Mouse (Mus musculus): ENCODE measurements at regions not wholly inside any gene's neighbourhood (a gene's known extent, or its start where the extent isn't known, plus 50 kb on each side); places are given as distances from the start of the nearest gene placed in this dataset.
"Not testable (repeated sequence)": the region's sequence is repeated elsewhere in the genome, so short reads cannot be mapped to it uniquely, and the experiment has no call there.

- Histone ChIP-seq H3K4me2 (ENCODE audit: low read depth, low read length) (no peak overlapping the region), H3K4me1 (ENCODE audit: control insufficient read depth, insufficient read depth, low read length) (no peaks in the 10 kb centered on the region), H3K36me3 (ENCODE audit: control insufficient read depth, insufficient read depth, low read length) (no peaks in the 10 kb centered on the region), H3K27ac (ENCODE audit: low read length) (no peak overlapping the region), H3K27me3 (ENCODE audit: control insufficient read depth, insufficient read depth, low read length) (no peaks in the 10 kb centered on the region), H3K9ac (ENCODE audit: low read length) (no peak overlapping the region), H3K4me3 (replicated peaks; ENCODE audit: low read length) (no peak overlapping the region), H3K9me3 (replicated peaks; ENCODE audit: control insufficient read depth, low read length) (no peaks in the 10 kb centered on the region)
- no peak for ATAC-seq (ENCODE audit: insufficient read depth, low FRiP score)
- 73% methylated on average over 5 of the region's 5 CpGs for whole genome bisulfite sequencing
These were observed 61.6 kb downstream of the Zxdb start for GRCm38 (mm10) chrX:94785983-94786382.

GRCm38 (mm10) chrX:94788331-94788920, 64.1 kb downstream of the Zxdb start:
- H3K27ac ChIP-seq (ENCODE audit: low read length), result no peak overlapping the region
- no peak overlapping the region for H3K9ac ChIP-seq (ENCODE audit: low read length)
- no peak overlapping the region for H3K4me3 ChIP-seq (replicated peaks; ENCODE audit: low read length)
- no peaks in the 10 kb centered on the region for H3K27me3 ChIP-seq (ENCODE audit: control insufficient read depth, insufficient read depth, low read length)
- 53% methylated on average over 3 of the region's 3 CpGs for WGBS
- no peaks in the 10 kb centered on the region for H3K36me3 ChIP-seq (ENCODE audit: control insufficient read depth, insufficient read depth, low read length)
- no peak overlapping the region for H3K4me2 ChIP-seq (ENCODE audit: low read depth, low read length)
- no peaks in the 10 kb centered on the region for H3K9me3 ChIP-seq (replicated peaks; ENCODE audit: control insufficient read depth, low read length)
- no peak for ATAC-seq (ENCODE audit: insufficient read depth, low FRiP score)
- H3K4me1 ChIP-seq (ENCODE audit: control insufficient read depth, insufficient read depth, low read length), result no peaks in the 10 kb centered on the region

GRCm38 (mm10) chrX:94796845-94797244, 72.5 kb downstream of the Zxdb start:
- peak; percentile 42; the same call in 1 of the 2 replicates for ATAC-seq (ENCODE audit: insufficient read depth, low FRiP score)
- WGBS, result no CpG with 5 or more reads among the region's 37 CpGs
- H3K4me1 ChIP-seq (ENCODE audit: control insufficient read depth, insufficient read depth, low read length); H3K27ac ChIP-seq (ENCODE audit: low read length); H3K9ac ChIP-seq (ENCODE audit: low read length); H3K4me3 ChIP-seq (replicated peaks; ENCODE audit: low read length); H3K9me3 ChIP-seq (replicated peaks; ENCODE audit: control insufficient read depth, low read length); H3K27me3 ChIP-seq (ENCODE audit: control insufficient read depth, insufficient read depth, low read length); H3K36me3 ChIP-seq (ENCODE audit: control insufficient read depth, insufficient read depth, low read length); H3K4me2 ChIP-seq (ENCODE audit: low read depth, low read length): not testable (repeated sequence)

DNA sequence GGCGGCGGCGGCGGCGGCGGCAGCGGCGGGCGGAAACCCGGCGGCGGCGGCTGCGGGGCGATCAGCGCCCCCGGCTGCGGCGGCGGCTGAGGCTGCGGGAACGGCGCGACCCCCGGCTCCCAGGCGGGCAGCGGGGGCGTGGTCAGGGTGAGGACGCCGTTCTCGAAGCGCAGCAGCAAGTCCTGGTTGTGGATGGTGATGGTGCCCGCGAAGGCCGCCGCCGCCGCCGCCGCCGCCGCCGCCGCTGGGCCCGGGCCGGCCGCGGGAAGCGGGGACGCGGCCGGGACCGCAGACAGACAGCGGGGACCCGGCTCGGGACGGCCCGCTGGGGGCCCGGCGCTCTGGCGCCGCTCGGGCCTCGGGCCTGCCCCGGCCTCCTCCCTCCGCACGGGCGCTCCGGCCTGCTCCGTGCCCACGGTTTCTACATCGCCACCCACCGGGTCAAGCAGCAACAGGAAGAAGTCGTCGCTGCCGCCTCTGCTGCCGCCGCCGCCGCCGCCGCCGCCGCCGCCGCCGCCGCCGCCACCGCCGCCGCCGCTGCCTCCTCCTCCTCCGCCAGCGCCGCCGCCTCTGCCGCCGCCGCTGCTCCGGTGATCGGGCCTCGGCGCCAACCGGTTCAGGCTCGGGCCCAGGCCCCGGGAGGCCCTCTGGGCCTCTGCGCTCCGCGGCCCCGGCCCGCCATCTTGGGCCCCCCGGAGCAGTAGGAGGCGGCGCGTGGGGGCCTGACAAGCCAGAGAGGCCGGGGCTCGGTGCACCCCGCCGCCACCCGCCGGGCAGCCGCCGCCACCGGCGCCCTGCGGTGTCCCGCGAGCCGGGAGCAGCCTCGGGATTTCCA, 73.2 kb downstream of the Zxdb start:
- not testable (repeated sequence) for H3K4me3 ChIP-seq (replicated peaks; ENCODE audit: low read length); H3K27me3 ChIP-seq (ENCODE audit: control insufficient read depth, insufficient read depth, low read length); H3K4me1 ChIP-seq (ENCODE audit: control insufficient read depth, insufficient read depth, low read length); H3K9me3 ChIP-seq (replicated peaks; ENCODE audit: control insufficient read depth, low read length); H3K36me3 ChIP-seq (ENCODE audit: control insufficient read depth, insufficient read depth, low read length); H3K4me2 ChIP-seq (ENCODE audit: low read depth, low read length); H3K9ac ChIP-seq (ENCODE audit: low read length); H3K27ac ChIP-seq (ENCODE audit: low read length)
- ATAC-seq (ENCODE audit: insufficient read depth, low FRiP score), result peak; percentile 76
- no CpG with 5 or more reads among the region's 131 CpGs for WGBS

DNA sequence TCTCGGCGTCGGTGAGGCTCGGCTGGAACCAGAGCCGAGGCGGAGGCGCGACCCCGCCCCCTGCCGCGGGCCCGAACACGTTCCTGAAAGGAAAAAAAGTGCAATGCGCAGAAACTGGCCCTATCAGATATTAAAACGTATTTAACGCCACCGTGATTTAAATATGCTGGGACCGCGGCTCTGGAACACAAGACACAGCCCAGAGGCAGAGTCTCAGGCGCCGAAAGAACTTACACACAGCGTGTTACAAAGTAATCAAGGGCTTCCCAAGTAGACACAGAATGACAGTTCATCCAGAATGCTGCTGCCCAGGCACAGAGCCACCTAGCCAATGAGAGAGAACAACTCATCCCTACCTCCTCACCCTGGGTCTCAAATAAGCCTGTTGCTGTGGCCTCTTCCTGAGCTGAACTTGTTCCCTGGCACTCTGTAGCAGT, 73.8 kb downstream of the Zxdb start:
- no CpG with 5 or more reads among the region's 22 CpGs for WGBS
- peak; percentile 73 for ATAC-seq (ENCODE audit: insufficient read depth, low FRiP score)
- H3K36me3 ChIP-seq (ENCODE audit: control insufficient read depth, insufficient read depth, low read length); H3K27ac ChIP-seq (ENCODE audit: low read length); H3K4me3 ChIP-seq (replicated peaks; ENCODE audit: low read length); H3K9ac ChIP-seq (ENCODE audit: low read length); H3K4me2 ChIP-seq (ENCODE audit: low read depth, low read length); H3K4me1 ChIP-seq (ENCODE audit: control insufficient read depth, insufficient read depth, low read length); H3K27me3 ChIP-seq (ENCODE audit: control insufficient read depth, insufficient read depth, low read length); H3K9me3 ChIP-seq (replicated peaks; ENCODE audit: control insufficient read depth, low read length): not testable (repeated sequence)

DNA sequence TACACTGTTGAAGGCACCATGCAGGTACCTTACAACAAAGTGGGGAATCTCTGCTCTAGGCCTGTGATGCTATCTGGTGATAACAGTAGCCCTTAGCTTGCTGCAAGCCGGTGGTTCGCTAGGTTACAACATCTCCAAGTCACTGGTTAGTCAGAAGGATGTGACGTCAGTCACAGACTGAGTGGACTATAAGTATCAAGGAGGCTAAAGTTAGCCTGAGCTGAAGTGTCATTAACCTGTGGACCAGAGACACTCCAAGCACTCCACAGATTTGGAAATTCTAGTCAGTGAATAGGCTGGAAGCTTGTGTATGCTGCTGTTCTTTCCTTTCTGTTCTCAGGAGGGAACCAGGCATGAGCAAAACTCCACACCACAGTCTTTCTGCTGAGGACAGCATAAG, 88.4 kb downstream of the Zxdb start:
- H3K27ac ChIP-seq (ENCODE audit: low read length); H3K9ac ChIP-seq (ENCODE audit: low read length); H3K4me2 ChIP-seq (ENCODE audit: low read depth, low read length); H3K4me1 ChIP-seq (ENCODE audit: control insufficient read depth, insufficient read depth, low read length); H3K36me3 ChIP-seq (ENCODE audit: control insufficient read depth, insufficient read depth, low read length); H3K4me3 ChIP-seq (replicated peaks; ENCODE audit: low read length); ATAC-seq (ENCODE audit: insufficient read depth, low FRiP score); H3K9me3 ChIP-seq (replicated peaks; ENCODE audit: control insufficient read depth, low read length); H3K27me3 ChIP-seq (ENCODE audit: control insufficient read depth, insufficient read depth, low read length): not testable (repeated sequence)
- no CpG with 5 or more reads among the region's 3 CpGs for WGBS

GRCm38 (mm10) chrX:94827524-94827923, 103.2 kb downstream of the Zxdb start:
- not testable (repeated sequence) for H3K4me1 ChIP-seq (ENCODE audit: control insufficient read depth, insufficient read depth, low read length); H3K4me2 ChIP-seq (ENCODE audit: low read depth, low read length); H3K9ac ChIP-seq (ENCODE audit: low read length); H3K4me3 ChIP-seq (replicated peaks; ENCODE audit: low read length); H3K27ac ChIP-seq (ENCODE audit: low read length); H3K27me3 ChIP-seq (ENCODE audit: control insufficient read depth, insufficient read depth, low read length); ATAC-seq (ENCODE audit: insufficient read depth, low FRiP score); H3K36me3 ChIP-seq (ENCODE audit: control insufficient read depth, insufficient read depth, low read length); H3K9me3 ChIP-seq (replicated peaks; ENCODE audit: control insufficient read depth, low read length)
- 89% methylated on average over 6 of the region's 6 CpGs for WGBS

- not testable (repeated sequence) for H3K27me3 ChIP-seq (ENCODE audit: control insufficient read depth, insufficient read depth, low read length); H3K27ac ChIP-seq (ENCODE audit: low read length); H3K9ac ChIP-seq (ENCODE audit: low read length); H3K4me1 ChIP-seq (ENCODE audit: control insufficient read depth, insufficient read depth, low read length); H3K4me2 ChIP-seq (ENCODE audit: low read depth, low read length); H3K36me3 ChIP-seq (ENCODE audit: control insufficient read depth, insufficient read depth, low read length); H3K4me3 ChIP-seq (replicated peaks; ENCODE audit: low read length); H3K9me3 ChIP-seq (replicated peaks; ENCODE audit: control insufficient read depth, low read length); ATAC-seq (ENCODE audit: insufficient read depth, low FRiP score)
- WGBS, result 23% methylated on average over 2 of the region's 2 CpGs
These were observed 119.9 kb downstream of the Zxdb start for GRCm38 (mm10) chrX:94844110-94844779.

GRCm38 (mm10) chrX:94849549-94849948, 125.2 kb downstream of the Zxdb start:
- ATAC-seq (ENCODE audit: insufficient read depth, low FRiP score); H3K4me3 ChIP-seq (replicated peaks; ENCODE audit: low read length); H3K4me2 ChIP-seq (ENCODE audit: low read depth, low read length); H3K4me1 ChIP-seq (ENCODE audit: control insufficient read depth, insufficient read depth, low read length); H3K27me3 ChIP-seq (ENCODE audit: control insufficient read depth, insufficient read depth, low read length); H3K36me3 ChIP-seq (ENCODE audit: control insufficient read depth, insufficient read depth, low read length); H3K9me3 ChIP-seq (replicated peaks; ENCODE audit: control insufficient read depth, low read length); H3K27ac ChIP-seq (ENCODE audit: low read length); H3K9ac ChIP-seq (ENCODE audit: low read length): not testable (repeated sequence)
- WGBS, result 86% methylated on average over 1 of the region's 3 CpGs
